Mouse (Mus musculus): Measurements from ENCODE around the gene Sox10. TPM values are rescaled to one million over a fixed set of nuclear protein-coding genes. Genes with fewer than 3 reads are reported as not detected.

Gene Sox10
- polyA plus RNA-seq, 1 experiment from 2014 or later: 0.11 TPM

DNA sequence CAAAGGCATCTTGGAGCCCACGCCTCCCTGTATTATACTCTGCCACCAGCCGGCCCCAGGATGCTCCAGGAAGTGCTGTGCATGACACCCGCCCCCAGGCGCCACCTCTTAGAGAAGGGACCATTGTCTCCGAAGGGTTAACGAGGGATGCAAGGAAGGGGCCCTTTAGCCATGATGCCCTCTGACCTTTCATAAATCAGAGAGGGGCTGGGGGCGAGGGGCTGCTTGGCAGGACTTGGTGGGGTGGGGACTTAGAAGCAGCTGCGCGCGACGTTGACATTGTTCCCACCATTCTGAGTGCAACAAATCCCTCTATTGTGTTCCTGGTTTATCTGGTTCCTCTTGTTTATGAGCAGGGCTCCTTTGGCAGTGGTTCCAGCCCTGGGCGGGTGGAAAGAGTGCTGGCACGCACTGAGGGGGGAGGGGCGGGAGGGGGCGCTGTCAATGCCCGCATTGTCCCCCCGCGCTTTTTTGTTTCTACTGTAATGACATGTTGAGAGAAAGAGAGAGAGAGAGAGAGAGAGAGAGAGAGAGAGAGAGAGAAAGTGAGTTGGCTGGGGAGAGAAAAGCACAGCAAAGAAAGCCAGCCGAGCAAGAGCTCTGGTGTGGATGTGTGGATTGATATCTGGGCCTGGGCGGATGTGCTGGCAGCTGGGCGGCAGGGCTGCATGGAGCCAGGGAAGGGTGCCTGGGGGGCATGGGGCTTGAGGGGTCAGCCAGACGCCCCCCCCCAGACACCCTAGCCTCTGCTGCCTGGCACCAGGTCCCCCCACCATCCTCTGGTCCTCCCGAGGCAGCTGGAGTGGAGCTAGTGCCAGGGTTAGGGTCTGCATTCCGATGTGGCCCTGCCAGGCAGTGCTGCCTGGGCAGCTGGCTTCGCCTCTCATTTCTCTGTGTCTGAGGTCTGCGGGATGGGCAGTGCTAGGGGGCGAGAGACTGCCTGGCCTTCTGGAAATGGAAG, 28.1 kb upstream of the Sox10 start:
- DNase-seq (ENCODE audit: low spot score) (peak; percentile 68), ATAC-seq (peak; percentile 88)
- no peak overlapping the region for H3K9ac ChIP-seq (replicated peaks; ENCODE audit: low read depth)
- no peaks in the 10 kb centered on the region for H3K4me1 ChIP-seq (ENCODE audit: insufficient read depth, low read depth, low read length)
- no peaks in the 10 kb centered on the region for H3K27me3 ChIP-seq (replicated peaks; ENCODE audit: insufficient read depth, low read length)
- TF ChIP-seq EP300 (IDR thresholded peaks at IDR 0.05): no peak
- TF ChIP-seq CTCF (IDR thresholded peaks at IDR 0.05): no peak
- H3K4me3 ChIP-seq (ENCODE audit: low read depth, low read length): no peak overlapping the region; the same call in 1 of the 2 replicates
- peak overlapping the region; percentile 66 for H3K27ac ChIP-seq (ENCODE audit: low read length)
- no peaks in the 10 kb centered on the region for H3K36me3 ChIP-seq (ENCODE audit: insufficient read depth, low read length)
- 26% methylated on average over 26 of the region's 27 CpGs for WGBS
- peak overlapping the region; percentile 28 for H3K4me2 ChIP-seq (replicated peaks; ENCODE audit: low read depth, low read length)
- H3K9me3 ChIP-seq (ENCODE audit: low read length): no peaks in the 10 kb centered on the region

DNA sequence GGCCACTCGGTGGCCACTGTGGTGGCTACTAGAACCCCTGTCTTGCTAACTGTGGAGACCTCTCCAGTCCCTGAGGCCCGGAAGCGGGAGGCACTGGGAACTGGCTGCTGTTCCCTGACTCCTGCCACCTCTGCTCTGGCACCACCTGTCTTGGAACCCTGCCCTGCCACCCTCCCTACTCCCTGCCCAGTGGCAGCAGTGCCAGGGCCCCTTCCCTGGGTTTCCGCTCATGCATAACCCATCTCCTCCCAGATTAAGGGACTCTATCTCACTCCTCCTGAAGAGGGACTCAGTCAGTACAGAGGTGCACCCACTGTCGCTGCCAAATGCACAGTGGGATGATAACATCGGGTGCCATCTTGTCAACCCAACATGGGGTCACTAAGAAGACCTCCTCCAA, 27.4 kb upstream of the Sox10 start:
- 82% methylated on average over 6 of the region's 6 CpGs for WGBS
- no peaks in the 10 kb centered on the region for H3K36me3 ChIP-seq (ENCODE audit: insufficient read depth, low read length)
- H3K9me3 ChIP-seq (ENCODE audit: low read length): no peaks in the 10 kb centered on the region
- peak overlapping the region; percentile 66; the same call in 1 of the 2 replicates for H3K27ac ChIP-seq (ENCODE audit: low read length)
- no peaks in the 10 kb centered on the region for H3K4me1 ChIP-seq (ENCODE audit: insufficient read depth, low read depth, low read length)
- no peak overlapping the region for H3K4me2 ChIP-seq (replicated peaks; ENCODE audit: low read depth, low read length)
- ATAC-seq: no peak
- no peak overlapping the region for H3K4me3 ChIP-seq (ENCODE audit: low read depth, low read length)
- no peaks in the 10 kb centered on the region for H3K27me3 ChIP-seq (replicated peaks; ENCODE audit: insufficient read depth, low read length)
- H3K9ac ChIP-seq (replicated peaks; ENCODE audit: low read depth): no peak overlapping the region
- TF ChIP-seq EP300 (IDR thresholded peaks at IDR 0.05) (no peak), CTCF (IDR thresholded peaks at IDR 0.05) (no peak)
- no peak for DNase-seq (ENCODE audit: low spot score)

- no peaks in the 10 kb centered on the region for H3K27me3 ChIP-seq (replicated peaks; ENCODE audit: insufficient read depth, low read length)
- WGBS: 91% methylated on average over 2 of the region's 2 CpGs
- H3K9ac ChIP-seq (replicated peaks; ENCODE audit: low read depth): no peak overlapping the region
- no peaks in the 10 kb centered on the region for H3K9me3 ChIP-seq (ENCODE audit: low read length)
- H3K36me3 ChIP-seq (ENCODE audit: insufficient read depth, low read length): no peaks in the 10 kb centered on the region
- ATAC-seq: no peak
- H3K27ac ChIP-seq (ENCODE audit: low read length): no peak overlapping the region
- TF ChIP-seq EP300 (IDR thresholded peaks at IDR 0.05): no peak
- H3K4me3 ChIP-seq (ENCODE audit: low read depth, low read length): no peak overlapping the region
- H3K4me1 ChIP-seq (ENCODE audit: insufficient read depth, low read depth, low read length): no peaks in the 10 kb centered on the region
- DNase-seq (ENCODE audit: low spot score): no peak
- no peak overlapping the region for H3K4me2 ChIP-seq (replicated peaks; ENCODE audit: low read depth, low read length)
Observed at GRCm38 (mm10) chr15:79191426-79191825, 26.4 kb upstream of the Sox10 start.

- DNase-seq (ENCODE audit: low spot score): no peak
- 87% methylated on average over 8 of the region's 8 CpGs for WGBS
- Histone ChIP-seq H3K4me1 (ENCODE audit: insufficient read depth, low read depth, low read length) (peaks cover 5% of the 10 kb centered on the region; the same call in 1 of the 2 replicates), H3K4me3 (ENCODE audit: low read depth, low read length) (no peak overlapping the region), H3K4me2 (replicated peaks; ENCODE audit: low read depth, low read length) (no peak overlapping the region), H3K9ac (replicated peaks; ENCODE audit: low read depth) (no peak overlapping the region), H3K36me3 (ENCODE audit: insufficient read depth, low read length) (no peaks in the 10 kb centered on the region), H3K27me3 (replicated peaks; ENCODE audit: insufficient read depth, low read length) (no peaks in the 10 kb centered on the region), H3K27ac (ENCODE audit: low read length) (no peak overlapping the region), H3K9me3 (ENCODE audit: low read length) (no peaks in the 10 kb centered on the region)
- ATAC-seq: no peak
- TF ChIP-seq EP300 (IDR thresholded peaks at IDR 0.05) (no peak), CTCF (IDR thresholded peaks at IDR 0.05) (no peak)
Observed at GRCm38 (mm10) chr15:79187819-79188218, 22.8 kb upstream of the Sox10 start.

DNA sequence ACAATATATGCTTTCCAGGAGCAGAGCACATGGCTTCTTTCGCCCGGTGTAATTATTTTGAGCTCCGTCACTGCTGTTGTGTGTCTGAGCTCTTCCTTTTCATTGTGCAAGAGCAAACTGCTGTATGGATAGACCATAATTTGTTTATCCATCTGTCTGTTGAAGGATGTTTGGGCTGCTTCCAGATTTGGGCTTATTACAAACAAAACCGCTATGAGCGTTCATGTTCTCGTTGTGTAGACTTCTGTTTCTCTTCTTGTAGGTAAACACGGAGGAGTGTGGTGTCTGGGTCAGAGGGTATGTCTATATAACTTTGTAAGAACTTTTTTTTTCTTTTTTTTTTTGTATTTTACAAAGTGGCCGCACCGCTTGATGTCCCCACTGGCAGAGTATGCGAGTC, 20.2 kb upstream of the Sox10 start:
- H3K4me2 ChIP-seq (replicated peaks; ENCODE audit: low read depth, low read length): no peak overlapping the region
- ATAC-seq (peak; percentile 56), DNase-seq (ENCODE audit: low spot score) (peak; percentile 72)
- no peak overlapping the region for H3K9ac ChIP-seq (replicated peaks; ENCODE audit: low read depth)
- H3K9me3 ChIP-seq (ENCODE audit: low read length): no peaks in the 10 kb centered on the region
- H3K27ac ChIP-seq (ENCODE audit: low read length): no peak overlapping the region
- H3K27me3 ChIP-seq (replicated peaks; ENCODE audit: insufficient read depth, low read length): no peaks in the 10 kb centered on the region
- H3K36me3 ChIP-seq (ENCODE audit: insufficient read depth, low read length): no peaks in the 10 kb centered on the region
- H3K4me3 ChIP-seq (ENCODE audit: low read depth, low read length): no peak overlapping the region
- TF ChIP-seq CTCF (IDR thresholded peaks at IDR 0.05) (no peak), EP300 (IDR thresholded peaks at IDR 0.05) (peak; percentile 32; the same call in 1 of the 2 replicates)
- 31% methylated on average over 10 of the region's 10 CpGs for WGBS
- peaks cover 5% of the 10 kb centered on the region; the same call in 1 of the 2 replicates for H3K4me1 ChIP-seq (ENCODE audit: insufficient read depth, low read depth, low read length)

- H3K36me3 ChIP-seq (ENCODE audit: insufficient read depth, low read length): no peaks in the 10 kb centered on the region
- no peaks in the 10 kb centered on the region for H3K4me1 ChIP-seq (ENCODE audit: insufficient read depth, low read depth, low read length)
- no peak for TF ChIP-seq EP300 (IDR thresholded peaks at IDR 0.05)
- no peak for TF ChIP-seq CTCF (IDR thresholded peaks at IDR 0.05)
- ATAC-seq (no peak), DNase-seq (ENCODE audit: low spot score) (no peak)
- no peak overlapping the region for H3K27ac ChIP-seq (ENCODE audit: low read length)
- H3K9me3 ChIP-seq (ENCODE audit: low read length): no peaks in the 10 kb centered on the region
- no peak overlapping the region for H3K4me2 ChIP-seq (replicated peaks; ENCODE audit: low read depth, low read length)
- WGBS: 50% methylated on average over 6 of the region's 6 CpGs
- H3K27me3 ChIP-seq (replicated peaks; ENCODE audit: insufficient read depth, low read length): no peaks in the 10 kb centered on the region
- H3K4me3 ChIP-seq (ENCODE audit: low read depth, low read length): no peak overlapping the region
- H3K9ac ChIP-seq (replicated peaks; ENCODE audit: low read depth): no peak overlapping the region
Observed at GRCm38 (mm10) chr15:79176905-79177304, 11.9 kb upstream of the Sox10 start.
